In genomic region chr8:84615666-84616485, GRCm38 (mm10) we compare ENCODE assay signal across 12 mouse cellular contexts. TPM values are rescaled to one million over a fixed set of nuclear protein-coding genes. Genes with fewer than 3 reads are reported as not detected.
DNase-seq lines count a peak whose midpoint lies in the region; ATAC-seq and TF ChIP-seq lines count a peak whose summit lies in the region.
"Had no signal": no experiment of that assay in that cellular context is flagged by ENCODE, and none has a peak within 500 bp of the region (broad histone marks: within the 10 kb centered on the region; RNA-seq: fewer than 3 reads in every experiment).

No protein-coding gene starts in this region.

- peak; percentile 51 for DNase-seq in forebrain, embryonic 11.5 days (ENCODE audit: low spot score)
- no peak for DNase-seq in forebrain, postnatal 0 days
- DNase-seq in Muller cell, postnatal 12 days (ENCODE audit: inconsistent ontology term): peak; percentile 69
- DNase-seq in spleen, postnatal 4 days (ENCODE audit: low spot score in 2 of 2): no peak
- DNase-seq in testis, postnatal 10 days (ENCODE audit: low spot score): no peak
- DNase-seq in ovary, postnatal 14 days (ENCODE audit: low spot score): no peak
- DNase-seq: B cell, adult 2 months had no signal

- H3K36me3 ChIP-seq in forebrain, embryonic 11.5 days (ENCODE audit: control insufficient read depth, insufficient read depth, low read length): no peaks in the 10 kb centered on the region
- peaks cover 15% of the 10 kb centered on the region for H3K36me3 ChIP-seq in forebrain, postnatal 0 days (ENCODE audit: insufficient read depth)
- peaks cover 8% of the 10 kb centered on the region; the same call in 1 of the 2 replicates for H3K36me3 ChIP-seq in forebrain, embryonic 13.5 days (ENCODE audit: poor library complexity, severe bottlenecking)
- peaks cover 3% of the 10 kb centered on the region; the same call in 1 of the 2 replicates for H3K36me3 ChIP-seq in midbrain, embryonic 12.5 days
- H3K36me3 ChIP-seq: liver, embryonic 15.5 days; stomach, embryonic 15.5 days had no signal

- 25% methylated on average over 22 of the region's 22 CpGs for WGBS in forebrain, embryonic 11.5 days
- WGBS in forebrain, postnatal 0 days: 33% methylated on average over 22 of the region's 22 CpGs
- WGBS in forebrain, embryonic 13.5 days: 30% methylated on average over 21 of the region's 22 CpGs
- 25% methylated on average over 22 of the region's 22 CpGs for WGBS in midbrain, embryonic 12.5 days

- H3K27ac ChIP-seq in forebrain, embryonic 11.5 days (ENCODE audit: low read depth, low read length): no peak overlapping the region
- H3K27ac ChIP-seq in forebrain, postnatal 0 days (ENCODE audit: low read depth, low read length): no peak overlapping the region
- H3K27ac ChIP-seq in forebrain, embryonic 13.5 days: no peak overlapping the region
- H3K27ac ChIP-seq in midbrain, embryonic 12.5 days (replicated peaks): no peak overlapping the region
- H3K27ac ChIP-seq: hindbrain, embryonic 15.5 days; liver, embryonic 15.5 days; stomach, embryonic 15.5 days had no signal

- H3K9me3 ChIP-seq in forebrain, embryonic 11.5 days (ENCODE audit: control insufficient read depth, low read length): no peaks in the 10 kb centered on the region
- no peaks in the 10 kb centered on the region for H3K9me3 ChIP-seq in forebrain, postnatal 0 days (ENCODE audit: low read length)
- no peaks in the 10 kb centered on the region for H3K9me3 ChIP-seq in forebrain, embryonic 13.5 days (replicated peaks)
- H3K9me3 ChIP-seq in midbrain, embryonic 12.5 days: no peaks in the 10 kb centered on the region
- H3K9me3 ChIP-seq: hindbrain, embryonic 15.5 days; liver, embryonic 15.5 days; stomach, embryonic 15.5 days had no signal

- no peaks in the 10 kb centered on the region; the same call in 1 of the 2 replicates for H3K27me3 ChIP-seq in forebrain, embryonic 11.5 days (ENCODE audit: control insufficient read depth, insufficient read depth, low read length)
- H3K27me3 ChIP-seq in forebrain, postnatal 0 days (ENCODE audit: insufficient read depth, low read length): no peaks in the 10 kb centered on the region
- peaks cover 7% of the 10 kb centered on the region; the same call in 1 of the 2 replicates for H3K27me3 ChIP-seq in forebrain, embryonic 13.5 days
- H3K27me3 ChIP-seq in midbrain, embryonic 12.5 days: peaks cover 9% of the 10 kb centered on the region; the same call in 1 of the 2 replicates
- H3K27me3 ChIP-seq: hindbrain, embryonic 15.5 days; stomach, embryonic 15.5 days had no signal

- peak; percentile 64 for ATAC-seq in forebrain, embryonic 11.5 days (replicated peaks; ENCODE audit: low FRiP score)
- ATAC-seq in forebrain, postnatal 0 days: no peak
- ATAC-seq in forebrain, embryonic 13.5 days: 0 out of 2 replicates have a peak, but pooled peaks have one; percentile 36
- ATAC-seq in midbrain, embryonic 12.5 days (ENCODE audit: low FRiP score, low read depth): peak; percentile 49

- H3K4me1 ChIP-seq in forebrain, embryonic 11.5 days (replicated peaks; ENCODE audit: control insufficient read depth, insufficient read depth, low read length): peaks cover 9% of the 10 kb centered on the region; the same call in 1 of the 2 replicates
- no peaks in the 10 kb centered on the region for H3K4me1 ChIP-seq in forebrain, postnatal 0 days (ENCODE audit: insufficient read depth)
- peaks cover 16% of the 10 kb centered on the region for H3K4me1 ChIP-seq in forebrain, embryonic 13.5 days
- H3K4me1 ChIP-seq in midbrain, embryonic 12.5 days: peaks cover 21% of the 10 kb centered on the region
- H3K4me1 ChIP-seq: liver, embryonic 15.5 days; stomach, embryonic 15.5 days had no signal

- no peak for TF ChIP-seq CTCF in forebrain, postnatal 0 days (IDR thresholded peaks at IDR 0.05; ENCODE audit: low read depth)

- H3K9ac ChIP-seq in forebrain, embryonic 11.5 days (ENCODE audit: low read length): no peak overlapping the region; the same call in 1 of the 2 replicates
- no peak overlapping the region for H3K9ac ChIP-seq in forebrain, postnatal 0 days
- no peak overlapping the region for H3K9ac ChIP-seq in forebrain, embryonic 13.5 days
- 0 out of 2 replicates have a peak overlapping the region, but pooled peaks have one; percentile 11 for H3K9ac ChIP-seq in midbrain, embryonic 12.5 days (replicated peaks)
- H3K9ac ChIP-seq: hindbrain, embryonic 15.5 days; liver, embryonic 15.5 days; stomach, embryonic 15.5 days had no signal

- H3K4me2 ChIP-seq in forebrain, embryonic 11.5 days (ENCODE audit: low read depth, low read length, severe bottlenecking): no peak overlapping the region
- no peak overlapping the region for H3K4me2 ChIP-seq in forebrain, postnatal 0 days (ENCODE audit: low read depth)
- H3K4me2 ChIP-seq in forebrain, embryonic 13.5 days: no peak overlapping the region
- no peak overlapping the region for H3K4me2 ChIP-seq in midbrain, embryonic 12.5 days (replicated peaks)
- H3K4me2 ChIP-seq: hindbrain, embryonic 15.5 days; liver, embryonic 15.5 days; stomach, embryonic 15.5 days had no signal

- H3K4me3 ChIP-seq in forebrain, embryonic 11.5 days (ENCODE audit: low read depth, low read length): no peak overlapping the region
- no peak overlapping the region for H3K4me3 ChIP-seq in forebrain, postnatal 0 days (ENCODE audit: low read depth, low read length)
- H3K4me3 ChIP-seq in forebrain, embryonic 13.5 days: no peak overlapping the region
- H3K4me3 ChIP-seq in midbrain, embryonic 12.5 days: no peak overlapping the region
- H3K4me3 ChIP-seq: hindbrain, embryonic 15.5 days; liver, embryonic 15.5 days; stomach, embryonic 15.5 days had no signal

RNA-seq across cellular contexts. Expression of gene Ier2, which starts 46.8 kb away (rescaled TPM):
- polyA plus RNA-seq in forebrain, embryonic 11.5 days (2014; fragmentation: Nextera tagmentation; extraction: Ambion mirVana): 67.3 and 68.7 TPM in 2 replicates
- total RNA-seq in forebrain, postnatal 0 days (2014; rRNA removed): 4.8 and 8.5 TPM in 2 replicates
- 19.3 and 22.7 TPM in 2 replicates for polyA plus RNA-seq in forebrain, postnatal 0 days (2015; fragmentation: Nextera tagmentation; extraction: Ambion mirVana)
- polyA plus RNA-seq in forebrain, embryonic 13.5 days (2015; fragmentation: Nextera tagmentation; extraction: Ambion mirVana): 35.2 and 35.4 TPM in 2 replicates
- 47.1 and 47.4 TPM in 2 replicates for polyA plus RNA-seq in midbrain, embryonic 12.5 days (2016; fragmentation: Nextera tagmentation; extraction: Ambion mirVana)

Comparison
In these comparisons a context has a peak if more than half of its experiments do, and no peak if none do; other contexts are left out.
1. DNase-seq: peak in forebrain, embryonic 11.5 days (single experiment) and Muller cell, postnatal 12 days (single experiment); none in forebrain, postnatal 0 days (single experiment), spleen, postnatal 4 days (0 of 2), testis, postnatal 10 days (single experiment) and ovary, postnatal 14 days (single experiment).